Mouse (Mus musculus): Measurements from ENCODE around the gene 1700016K19Rik.
A peak's percentile ranks its signal among the peaks of the same experiment; 100 is the strongest.

1700016K19Rik gene

GRCm38 (mm10) chr11:75999440-76000155, at the start of gene 1700016K19Rik:
TSS of gene 1700016K19Rik (plus strand) at chr11:75999912.
- no peaks in the 10 kb centered on the region for H3K36me3 ChIP-seq (ENCODE audit: insufficient read depth, low read length)

GRCm38 (mm10) chr11:75950459-75950858, 49.3 kb upstream of the 1700016K19Rik start:
- no peak overlapping the region for H3K4me3 ChIP-seq (replicated peaks; ENCODE audit: low read length)
- peaks cover 12% of the 10 kb centered on the region for H3K4me1 ChIP-seq (replicated peaks; ENCODE audit: low read depth, low read length)
- TF ChIP-seq CTCF (conservative IDR thresholded peaks at IDR 0.05; ENCODE audit: low read length) (no peak), POU5F1 (IDR thresholded peaks at IDR 0.05; ENCODE audit: borderline replicate concordance, low read length) (no peak), NANOG (IDR thresholded peaks at IDR 0.05; ENCODE audit: borderline replicate concordance, low read length) (no peak)

More at GRCm38 (mm10) chr11:75999440-76000155, at the start of gene 1700016K19Rik:
- 0 out of 2 replicates have a peak, but pooled peaks have one; percentile 9 for TF ChIP-seq CTCF (conservative IDR thresholded peaks at IDR 0.05; ENCODE audit: low read length)
- TF ChIP-seq POU5F1 (IDR thresholded peaks at IDR 0.05; ENCODE audit: borderline replicate concordance, low read length), result no peak
- no peak for TF ChIP-seq NANOG (IDR thresholded peaks at IDR 0.05; ENCODE audit: borderline replicate concordance, low read length)
- no peaks in the 10 kb centered on the region for H3K9me3 ChIP-seq (ENCODE audit: low read length)
- H3K4me3 ChIP-seq (replicated peaks; ENCODE audit: low read length), result peak within 1 kb of the TSS; percentile 82
- H3K4me1 ChIP-seq (replicated peaks; ENCODE audit: low read depth, low read length), result peaks cover 25% of the 10 kb centered on the region; the same call in 1 of the 2 replicates
- H3K27me3 ChIP-seq (ENCODE audit: insufficient read depth, low read length), result peaks cover 45% of the 10 kb centered on the region

GRCm38 (mm10) chr11:75951895-75952294, 47.8 kb upstream of the 1700016K19Rik start:
- H3K4me1 ChIP-seq (replicated peaks; ENCODE audit: low read depth, low read length), result peaks cover 9% of the 10 kb centered on the region
- H3K9me3 ChIP-seq (ENCODE audit: low read length), result no peaks in the 10 kb centered on the region
- no peaks in the 10 kb centered on the region; the same call in 1 of the 2 replicates for H3K27me3 ChIP-seq (ENCODE audit: insufficient read depth, low read length)
- H3K36me3 ChIP-seq (ENCODE audit: insufficient read depth, low read length), result no peaks in the 10 kb centered on the region
- TF ChIP-seq CTCF (conservative IDR thresholded peaks at IDR 0.05; ENCODE audit: low read length), result no peak
- no peak for TF ChIP-seq NANOG (IDR thresholded peaks at IDR 0.05; ENCODE audit: borderline replicate concordance, low read length)
- TF ChIP-seq POU5F1 (IDR thresholded peaks at IDR 0.05; ENCODE audit: borderline replicate concordance, low read length), result no peak
- no peak overlapping the region for H3K4me3 ChIP-seq (replicated peaks; ENCODE audit: low read length)

More at GRCm38 (mm10) chr11:75950459-75950858, 49.3 kb upstream of the 1700016K19Rik start:
- Histone ChIP-seq H3K27me3 (ENCODE audit: insufficient read depth, low read length) (no peaks in the 10 kb centered on the region; the same call in 1 of the 2 replicates), H3K9me3 (ENCODE audit: low read length) (no peaks in the 10 kb centered on the region), H3K36me3 (ENCODE audit: insufficient read depth, low read length) (no peaks in the 10 kb centered on the region)

GRCm38 (mm10) chr11:75954896-75955295, 44.8 kb upstream of the 1700016K19Rik start:
- Histone ChIP-seq H3K36me3 (ENCODE audit: insufficient read depth, low read length) (no peaks in the 10 kb centered on the region), H3K4me3 (replicated peaks; ENCODE audit: low read length) (no peak overlapping the region), H3K4me1 (replicated peaks; ENCODE audit: low read depth, low read length) (no peaks in the 10 kb centered on the region), H3K27me3 (ENCODE audit: insufficient read depth, low read length) (peaks cover 10% of the 10 kb centered on the region), H3K9me3 (ENCODE audit: low read length) (no peaks in the 10 kb centered on the region)
- TF ChIP-seq CTCF (conservative IDR thresholded peaks at IDR 0.05; ENCODE audit: low read length), result no peak
- TF ChIP-seq NANOG (IDR thresholded peaks at IDR 0.05; ENCODE audit: borderline replicate concordance, low read length), result no peak
- no peak for TF ChIP-seq POU5F1 (IDR thresholded peaks at IDR 0.05; ENCODE audit: borderline replicate concordance, low read length)

- peaks cover 10% of the 10 kb centered on the region for H3K27me3 ChIP-seq (ENCODE audit: insufficient read depth, low read length)
- H3K4me3 ChIP-seq (replicated peaks; ENCODE audit: low read length), result no peak overlapping the region
- TF ChIP-seq POU5F1 (IDR thresholded peaks at IDR 0.05; ENCODE audit: borderline replicate concordance, low read length), result no peak
- no peak for TF ChIP-seq NANOG (IDR thresholded peaks at IDR 0.05; ENCODE audit: borderline replicate concordance, low read length)
- no peak for TF ChIP-seq CTCF (conservative IDR thresholded peaks at IDR 0.05; ENCODE audit: low read length)
- H3K4me1 ChIP-seq (replicated peaks; ENCODE audit: low read depth, low read length), result no peaks in the 10 kb centered on the region
- no peaks in the 10 kb centered on the region for H3K9me3 ChIP-seq (ENCODE audit: low read length)
- H3K36me3 ChIP-seq (ENCODE audit: insufficient read depth, low read length), result no peaks in the 10 kb centered on the region
These were observed 43.1 kb upstream of the 1700016K19Rik start for GRCm38 (mm10) chr11:75956651-75957050.

- no peak overlapping the region for H3K4me3 ChIP-seq (replicated peaks; ENCODE audit: low read length)
- no peaks in the 10 kb centered on the region for H3K9me3 ChIP-seq (ENCODE audit: low read length)
- peaks cover 10% of the 10 kb centered on the region for H3K27me3 ChIP-seq (ENCODE audit: insufficient read depth, low read length)
- H3K4me1 ChIP-seq (replicated peaks; ENCODE audit: low read depth, low read length), result no peaks in the 10 kb centered on the region
- TF ChIP-seq NANOG (IDR thresholded peaks at IDR 0.05; ENCODE audit: borderline replicate concordance, low read length) (no peak), CTCF (conservative IDR thresholded peaks at IDR 0.05; ENCODE audit: low read length) (no peak), POU5F1 (IDR thresholded peaks at IDR 0.05; ENCODE audit: borderline replicate concordance, low read length) (no peak)
- H3K36me3 ChIP-seq (ENCODE audit: insufficient read depth, low read length), result no peaks in the 10 kb centered on the region
These were observed 42.4 kb upstream of the 1700016K19Rik start for GRCm38 (mm10) chr11:75957124-75957832.

GRCm38 (mm10) chr11:75961782-75962181, 37.9 kb upstream of the 1700016K19Rik start:
- Histone ChIP-seq H3K4me3 (replicated peaks; ENCODE audit: low read length) (no peak overlapping the region), H3K27me3 (ENCODE audit: insufficient read depth, low read length) (peaks cover 48% of the 10 kb centered on the region), H3K9me3 (ENCODE audit: low read length) (no peaks in the 10 kb centered on the region), H3K4me1 (replicated peaks; ENCODE audit: low read depth, low read length) (peaks cover 15% of the 10 kb centered on the region), H3K36me3 (ENCODE audit: insufficient read depth, low read length) (no peaks in the 10 kb centered on the region)
- TF ChIP-seq POU5F1 (IDR thresholded peaks at IDR 0.05; ENCODE audit: borderline replicate concordance, low read length), result no peak
- no peak for TF ChIP-seq NANOG (IDR thresholded peaks at IDR 0.05; ENCODE audit: borderline replicate concordance, low read length)
- no peak for TF ChIP-seq CTCF (conservative IDR thresholded peaks at IDR 0.05; ENCODE audit: low read length)

- Histone ChIP-seq H3K27me3 (ENCODE audit: insufficient read depth, low read length) (peaks cover 59% of the 10 kb centered on the region), H3K4me1 (replicated peaks; ENCODE audit: low read depth, low read length) (peaks cover 21% of the 10 kb centered on the region), H3K36me3 (ENCODE audit: insufficient read depth, low read length) (no peaks in the 10 kb centered on the region), H3K9me3 (ENCODE audit: low read length) (no peaks in the 10 kb centered on the region), H3K4me3 (replicated peaks; ENCODE audit: low read length) (no peak overlapping the region)
- TF ChIP-seq POU5F1 (IDR thresholded peaks at IDR 0.05; ENCODE audit: borderline replicate concordance, low read length), result no peak
- TF ChIP-seq CTCF (conservative IDR thresholded peaks at IDR 0.05; ENCODE audit: low read length), result no peak
- no peak for TF ChIP-seq NANOG (IDR thresholded peaks at IDR 0.05; ENCODE audit: borderline replicate concordance, low read length)
These were observed 35.8 kb upstream of the 1700016K19Rik start for GRCm38 (mm10) chr11:75963730-75964475.

All from E14TG2a.4 (cell line).